Mouse (Mus musculus): ENCODE measurements around the gene Wwc2. TPM values are rescaled to one million over a fixed set of nuclear protein-coding genes. Genes with fewer than 3 reads are reported as not detected.

The Wwc2 gene
- polyA plus RNA-seq, 1 experiment from 2014 or later = 15.7 TPM

DNA sequence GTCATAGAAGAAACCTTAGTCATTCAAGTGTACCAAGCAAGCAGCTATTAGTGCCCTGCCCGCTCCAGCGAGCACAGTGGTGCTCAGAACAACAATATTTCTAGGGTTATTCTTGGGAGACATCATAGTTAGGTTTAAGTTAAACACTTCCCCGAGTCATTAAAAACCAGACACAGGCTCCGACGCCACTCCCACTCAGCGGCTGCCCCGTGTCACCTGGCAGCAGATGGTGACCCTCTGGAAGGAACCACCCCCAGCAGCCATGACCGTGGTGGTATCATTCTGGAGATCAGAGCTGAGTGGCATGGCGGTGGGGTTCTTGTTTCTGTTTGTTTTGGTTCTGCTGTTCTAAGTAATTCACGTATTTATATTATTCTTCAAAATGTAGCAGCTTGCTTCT lies 5.1 kb downstream of the Wwc2 start:
- Histone ChIP-seq H3K4me2 (replicated peaks) (peak overlapping the region; percentile 15; the same call in 1 of the 2 replicates), H3K27ac (peak overlapping the region; percentile 70; the same call in 1 of the 2 replicates), H3K27me3 (no peaks in the 10 kb centered on the region), H3K4me3 (no peak overlapping the region), H3K36me3 (no peaks in the 10 kb centered on the region), H3K9ac (no peak overlapping the region), H3K9me3 (replicated peaks) (no peaks in the 10 kb centered on the region), H3K4me1 (peaks cover 32% of the 10 kb centered on the region)
- WGBS = 40% methylated on average over 10 of the region's 10 CpGs
- no peak; the same call in 1 of the 2 replicates for ATAC-seq (ENCODE audit: low FRiP score)

DNA sequence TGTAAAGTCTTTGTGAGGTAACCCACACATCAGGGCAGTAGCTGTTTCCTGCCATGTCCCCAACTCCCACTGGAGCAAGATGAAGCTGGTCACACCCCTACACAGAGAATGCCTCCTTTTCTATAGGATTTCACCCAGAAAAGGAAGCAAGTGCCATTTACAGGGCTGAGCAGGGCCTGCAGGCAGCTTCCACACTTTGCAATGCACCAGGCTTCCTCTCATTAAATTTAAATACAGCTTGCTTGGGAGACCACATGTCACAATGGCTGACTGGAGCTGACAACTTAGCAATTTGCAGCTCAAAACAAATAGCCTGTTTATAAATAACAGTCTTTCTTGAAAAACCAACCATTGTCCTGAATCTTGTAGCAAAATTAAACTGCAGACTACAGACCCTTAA lies 5.5 kb downstream of the Wwc2 start:
- H3K27me3 ChIP-seq = no peaks in the 10 kb centered on the region
- H3K9me3 ChIP-seq (replicated peaks) = no peaks in the 10 kb centered on the region
- peak; percentile 30; the same call in 1 of the 2 replicates for ATAC-seq (ENCODE audit: low FRiP score)
- H3K4me1 ChIP-seq = peaks cover 32% of the 10 kb centered on the region
- peak overlapping the region; percentile 70 for H3K27ac ChIP-seq
- no peak overlapping the region for H3K4me2 ChIP-seq (replicated peaks)
- no peaks in the 10 kb centered on the region for H3K36me3 ChIP-seq
- H3K4me3 ChIP-seq = no peak overlapping the region
- no peak overlapping the region for H3K9ac ChIP-seq

DNA sequence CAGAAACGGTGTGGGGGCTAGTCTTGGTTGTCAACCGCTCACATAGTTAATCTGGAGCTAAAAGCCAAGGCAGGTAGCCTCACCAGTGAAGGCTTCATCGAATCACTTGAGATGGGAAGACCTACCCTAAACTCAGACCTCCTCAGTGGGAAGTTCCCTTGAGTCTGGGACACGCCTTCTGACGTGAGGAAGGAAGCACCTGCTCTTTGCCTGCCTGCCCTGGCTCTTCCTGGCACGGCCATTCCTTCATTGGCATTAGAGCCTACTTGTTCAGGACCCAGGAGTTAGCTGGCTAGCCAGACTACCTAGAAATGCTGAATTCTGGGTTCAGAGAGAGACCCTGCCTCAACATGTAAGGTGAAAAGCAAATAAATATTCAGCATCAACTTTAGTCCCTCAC lies 9.6 kb downstream of the Wwc2 start:
- Histone ChIP-seq H3K9me3 (replicated peaks) (no peaks in the 10 kb centered on the region), H3K36me3 (no peaks in the 10 kb centered on the region), H3K27ac (no peak overlapping the region), H3K9ac (no peak overlapping the region), H3K4me3 (no peak overlapping the region), H3K27me3 (no peaks in the 10 kb centered on the region), H3K4me1 (peaks cover 9% of the 10 kb centered on the region), H3K4me2 (replicated peaks) (no peak overlapping the region)
- no peak for ATAC-seq (ENCODE audit: low FRiP score)
- 85% methylated on average over 6 of the region's 6 CpGs for WGBS

DNA sequence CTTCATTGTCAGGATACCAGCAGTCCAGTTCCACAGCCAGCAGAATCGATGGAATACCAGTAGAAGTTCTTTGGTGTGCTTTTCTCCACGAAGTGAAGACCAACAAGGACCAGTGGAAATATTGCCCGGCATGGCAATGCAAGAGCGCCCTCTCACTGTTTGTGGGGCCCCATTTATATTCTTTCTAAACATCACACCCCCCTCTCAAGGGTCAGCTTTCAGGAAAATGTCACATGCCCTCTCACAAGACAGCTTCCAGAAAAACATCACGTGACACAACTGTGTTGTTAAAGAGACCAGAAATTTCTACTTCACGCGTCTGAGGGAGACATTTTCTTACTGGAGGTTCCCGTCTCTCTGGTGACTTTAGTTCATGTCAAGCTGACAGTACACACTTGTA lies 10.8 kb downstream of the Wwc2 start:
- no peak overlapping the region for H3K9ac ChIP-seq
- no peak overlapping the region for H3K4me3 ChIP-seq
- 88% methylated on average over 8 of the region's 8 CpGs for WGBS
- no peaks in the 10 kb centered on the region for H3K27me3 ChIP-seq
- no peak for ATAC-seq (ENCODE audit: low FRiP score)
- H3K27ac ChIP-seq = no peak overlapping the region
- no peaks in the 10 kb centered on the region for H3K9me3 ChIP-seq (replicated peaks)
- H3K4me1 ChIP-seq = peaks cover 3% of the 10 kb centered on the region
- no peak overlapping the region for H3K4me2 ChIP-seq (replicated peaks)
- no peaks in the 10 kb centered on the region for H3K36me3 ChIP-seq

DNA sequence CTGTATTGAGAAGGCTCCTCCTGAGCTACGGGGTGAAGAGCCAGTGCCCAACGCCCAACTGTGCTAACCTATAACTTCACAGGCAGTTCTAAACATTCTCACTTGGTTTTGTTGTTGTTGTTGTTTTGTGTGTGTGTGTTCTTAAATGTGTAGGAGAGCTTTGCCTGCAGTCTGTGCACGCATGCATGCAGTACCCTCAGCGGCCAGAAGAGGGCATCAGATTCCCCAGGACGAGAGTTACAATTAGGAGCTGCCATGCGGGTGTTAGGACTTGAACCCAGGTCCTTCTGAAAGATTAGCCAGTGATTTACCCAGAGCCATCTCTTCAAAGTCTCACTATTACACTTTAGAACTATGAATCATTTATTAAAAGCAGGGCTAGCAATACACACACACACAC lies 12.0 kb downstream of the Wwc2 start:
- Histone ChIP-seq H3K27me3 (no peaks in the 10 kb centered on the region), H3K4me3 (no peak overlapping the region), H3K9me3 (replicated peaks) (0 out of 2 replicates have a peak, but pooled peaks cover under 1% of the 10 kb centered on the region), H3K27ac (no peak overlapping the region), H3K36me3 (no peaks in the 10 kb centered on the region), H3K4me1 (peaks cover 12% of the 10 kb centered on the region), H3K9ac (no peak overlapping the region), H3K4me2 (replicated peaks) (no peak overlapping the region)
- no peak for ATAC-seq (ENCODE audit: low FRiP score)
- WGBS = 83% methylated on average over 6 of the region's 6 CpGs

DNA sequence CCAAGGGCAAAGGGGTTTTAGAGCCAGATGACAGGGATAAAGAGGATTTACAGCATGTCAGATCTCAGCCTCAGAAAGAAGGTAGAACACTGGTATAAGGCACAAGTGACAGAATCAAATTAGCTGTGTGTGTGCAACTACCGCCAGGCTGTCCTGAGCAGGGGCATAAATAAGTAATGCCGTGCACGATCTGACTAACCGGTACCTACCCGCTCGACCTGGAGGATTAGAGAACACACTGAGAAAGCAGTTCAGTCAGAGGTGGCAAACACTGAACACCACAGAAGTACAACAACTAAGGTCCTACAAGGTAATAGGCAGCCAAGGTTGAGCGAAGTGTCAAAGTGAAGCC lies 15.8 kb downstream of the Wwc2 start:
- peak overlapping the region; percentile 46; the same call in 1 of the 2 replicates for H3K9ac ChIP-seq
- peak overlapping the region; percentile 60; the same call in 1 of the 2 replicates for H3K27ac ChIP-seq
- peak; percentile 53 for ATAC-seq (ENCODE audit: low FRiP score)
- H3K4me2 ChIP-seq (replicated peaks) = peak overlapping the region; percentile 60
- H3K9me3 ChIP-seq (replicated peaks) = 0 out of 2 replicates have a peak, but pooled peaks cover 2% of the 10 kb centered on the region
- WGBS = 47% methylated on average over 7 of the region's 7 CpGs
- no peaks in the 10 kb centered on the region for H3K36me3 ChIP-seq
- peak overlapping the region; percentile 33 for H3K4me3 ChIP-seq
- no peaks in the 10 kb centered on the region for H3K27me3 ChIP-seq
- H3K4me1 ChIP-seq = peaks cover 12% of the 10 kb centered on the region

DNA sequence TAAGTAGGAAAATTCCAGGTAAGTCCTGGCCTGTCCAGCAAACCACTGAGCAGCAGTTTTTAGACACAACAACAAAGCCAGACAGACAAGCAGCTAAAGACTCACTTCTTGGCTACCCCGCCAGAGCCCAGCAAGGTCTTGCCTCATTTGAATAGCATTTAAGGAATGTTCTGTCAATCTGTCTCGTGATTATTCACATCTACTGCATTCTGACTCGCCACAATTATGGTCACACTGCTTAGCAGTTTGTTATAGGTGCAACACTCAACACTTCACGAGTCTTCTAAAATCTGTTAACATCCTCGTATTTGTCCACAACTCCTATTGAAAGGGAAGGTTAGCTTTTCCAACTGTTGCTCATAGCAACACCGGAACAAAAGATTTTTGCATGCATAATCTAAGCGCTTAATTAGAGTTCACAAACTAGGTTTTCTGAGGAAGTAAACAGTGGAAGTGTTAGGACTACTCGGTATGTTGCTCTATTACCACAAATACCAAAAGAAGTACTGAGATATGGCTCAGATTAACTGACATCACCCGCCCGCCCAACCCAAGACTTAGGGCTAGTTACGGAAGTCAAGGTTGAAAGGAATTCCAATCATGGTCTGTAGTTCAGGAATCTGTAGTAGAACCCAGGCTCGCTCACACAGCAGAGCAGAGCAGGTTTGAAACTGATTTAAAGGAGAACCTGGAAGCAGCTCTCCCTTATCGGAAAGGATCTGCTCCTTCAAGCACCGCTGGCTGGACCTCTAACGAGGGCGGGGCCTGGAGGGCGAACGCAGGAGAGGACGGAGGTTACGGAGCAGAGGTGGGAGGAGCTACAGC lies 16.4 kb downstream of the Wwc2 start:
- H3K9ac ChIP-seq = peak overlapping the region; percentile 46; the same call in 1 of the 2 replicates
- peak; percentile 77 for ATAC-seq (ENCODE audit: low FRiP score)
- no peaks in the 10 kb centered on the region for H3K36me3 ChIP-seq
- no peaks in the 10 kb centered on the region for H3K27me3 ChIP-seq
- peak overlapping the region; percentile 33 for H3K4me3 ChIP-seq
- WGBS = 13% methylated on average over 20 of the region's 20 CpGs
- 0 out of 2 replicates have a peak, but pooled peaks cover 2% of the 10 kb centered on the region for H3K9me3 ChIP-seq (replicated peaks)
- H3K4me2 ChIP-seq (replicated peaks) = peak overlapping the region; percentile 60
- H3K27ac ChIP-seq = peak overlapping the region; percentile 60; the same call in 1 of the 2 replicates
- peaks cover 12% of the 10 kb centered on the region for H3K4me1 ChIP-seq

DNA sequence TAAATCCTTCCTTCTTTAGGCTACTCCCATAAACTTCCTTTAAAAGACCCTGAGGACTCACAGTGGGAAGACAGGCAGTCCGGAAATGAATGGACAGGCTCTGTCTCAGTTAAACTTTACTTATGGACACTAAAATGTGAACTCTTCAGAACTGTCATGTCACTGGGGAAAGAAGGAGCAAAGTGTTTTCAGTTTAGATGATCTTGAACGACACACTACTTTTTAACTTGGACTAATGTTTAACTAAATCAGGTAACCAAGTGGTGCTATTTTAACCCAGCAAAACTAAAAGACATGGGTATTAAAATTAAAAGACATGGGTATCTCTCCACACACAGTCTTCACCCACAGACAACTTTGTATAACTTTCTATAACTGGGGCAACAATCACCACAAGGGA lies 19.6 kb downstream of the Wwc2 start:
- WGBS = 71% methylated on average over 2 of the region's 2 CpGs
- no peak overlapping the region for H3K9ac ChIP-seq
- H3K27ac ChIP-seq = no peak overlapping the region
- H3K4me1 ChIP-seq = peaks cover 25% of the 10 kb centered on the region
- H3K4me3 ChIP-seq = no peak overlapping the region
- no peak overlapping the region for H3K4me2 ChIP-seq (replicated peaks)
- no peak for ATAC-seq (ENCODE audit: low FRiP score)
- H3K27me3 ChIP-seq = no peaks in the 10 kb centered on the region
- no peaks in the 10 kb centered on the region for H3K36me3 ChIP-seq
- H3K9me3 ChIP-seq (replicated peaks) = 0 out of 2 replicates have a peak, but pooled peaks cover 2% of the 10 kb centered on the region

DNA sequence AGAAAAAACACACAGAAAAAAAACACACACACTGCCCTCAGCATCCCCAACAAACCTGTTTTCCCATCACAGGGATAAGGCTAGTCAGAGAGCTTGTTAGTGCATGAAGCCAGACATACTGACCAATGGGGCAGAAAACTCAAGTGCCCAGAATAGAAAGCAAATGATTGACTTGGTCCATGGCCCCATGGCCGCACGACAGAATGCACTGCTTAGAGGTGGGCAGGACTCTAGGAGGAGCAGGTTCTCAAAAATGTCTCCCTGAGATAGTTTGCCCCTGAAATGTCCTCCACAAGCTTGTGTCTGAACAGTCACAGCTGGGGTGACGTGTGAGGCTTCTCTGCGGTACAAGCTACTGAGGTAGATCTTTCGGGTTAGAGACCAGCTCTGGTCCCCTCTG lies 20.1 kb downstream of the Wwc2 start:
- no peak overlapping the region for H3K9ac ChIP-seq
- 70% methylated on average over 5 of the region's 5 CpGs for WGBS
- ATAC-seq (ENCODE audit: low FRiP score) = no peak
- no peak overlapping the region for H3K4me3 ChIP-seq
- no peak overlapping the region for H3K27ac ChIP-seq
- no peaks in the 10 kb centered on the region for H3K27me3 ChIP-seq
- H3K9me3 ChIP-seq (replicated peaks) = 0 out of 2 replicates have a peak, but pooled peaks cover 2% of the 10 kb centered on the region
- peaks cover 25% of the 10 kb centered on the region for H3K4me1 ChIP-seq
- no peak overlapping the region for H3K4me2 ChIP-seq (replicated peaks)
- H3K36me3 ChIP-seq = no peaks in the 10 kb centered on the region

DNA sequence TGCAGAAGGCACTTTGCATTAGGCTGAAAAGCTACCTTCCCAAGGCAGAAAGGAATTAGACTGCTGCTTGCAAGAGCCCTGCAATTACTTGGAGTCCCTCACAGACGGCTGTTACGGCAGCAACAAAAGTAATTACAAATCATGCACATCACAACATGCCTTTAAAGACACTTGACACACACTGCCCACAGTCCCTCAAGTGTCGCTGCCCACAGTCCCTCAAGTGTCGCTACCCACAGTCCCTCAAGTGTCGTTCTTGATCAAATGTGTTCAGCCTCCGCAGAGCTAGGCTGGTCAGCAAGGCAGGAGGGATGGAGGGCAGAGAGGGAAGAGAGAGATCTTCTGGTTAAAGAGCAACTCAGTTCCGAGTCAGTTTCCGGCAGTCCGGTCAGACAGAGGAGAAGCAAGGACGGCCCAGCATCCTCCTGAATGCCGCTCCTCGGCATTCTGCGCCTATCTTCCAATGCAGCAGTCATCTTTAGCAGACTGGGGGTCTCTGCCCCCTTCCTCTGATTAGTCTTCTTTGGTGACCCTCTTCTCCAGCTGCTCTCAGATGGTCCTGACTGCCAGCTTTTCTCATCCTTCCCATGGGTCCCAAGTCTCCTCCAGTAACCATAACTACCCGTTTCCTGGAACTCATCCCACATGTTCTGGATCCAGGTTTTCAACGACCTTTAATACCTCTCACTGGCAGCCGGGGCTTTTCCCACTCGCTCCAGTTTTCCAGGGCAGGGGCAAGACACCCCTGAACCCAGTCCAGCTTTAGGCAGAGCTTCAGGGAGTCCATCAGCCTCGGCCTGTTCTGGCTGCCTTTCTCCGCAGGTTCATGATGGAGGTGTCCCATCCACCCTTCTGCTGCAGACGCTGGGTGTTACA lies 23.4 kb downstream of the Wwc2 start:
- Histone ChIP-seq H3K4me1 (peaks cover 19% of the 10 kb centered on the region), H3K9ac (no peak overlapping the region), H3K4me2 (replicated peaks) (no peak overlapping the region), H3K36me3 (no peaks in the 10 kb centered on the region), H3K4me3 (no peak overlapping the region), H3K9me3 (replicated peaks) (no peaks in the 10 kb centered on the region), H3K27ac (no peak overlapping the region), H3K27me3 (no peaks in the 10 kb centered on the region)
- 71% methylated on average over 20 of the region's 20 CpGs for WGBS
- ATAC-seq (ENCODE audit: low FRiP score) = no peak

DNA sequence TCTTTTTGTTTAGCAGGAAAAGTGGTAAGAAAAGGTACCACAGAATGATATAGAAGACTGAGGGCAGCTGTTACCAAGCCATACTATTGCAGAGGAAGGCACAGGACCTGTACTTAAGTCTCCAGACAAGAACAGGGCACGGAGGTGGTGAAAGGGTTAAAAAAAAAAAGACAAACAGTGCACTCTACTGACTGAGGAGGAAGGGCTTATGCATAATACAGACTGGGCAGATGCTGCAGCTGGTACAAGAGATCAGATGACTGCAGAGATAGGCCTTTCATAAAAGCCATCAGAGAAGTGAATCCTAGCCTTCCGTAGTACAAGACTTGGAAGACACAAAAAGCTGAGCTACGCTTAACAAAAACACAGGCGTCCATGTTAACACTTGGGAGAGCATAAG lies 28.2 kb downstream of the Wwc2 start:
- Histone ChIP-seq H3K4me3 (no peak overlapping the region), H3K27me3 (no peaks in the 10 kb centered on the region), H3K9me3 (replicated peaks) (no peaks in the 10 kb centered on the region), H3K4me2 (replicated peaks) (no peak overlapping the region), H3K36me3 (no peaks in the 10 kb centered on the region), H3K27ac (no peak overlapping the region), H3K9ac (no peak overlapping the region), H3K4me1 (peaks cover 18% of the 10 kb centered on the region)
- ATAC-seq (ENCODE audit: low FRiP score) = no peak
- WGBS = 66% methylated on average over 4 of the region's 4 CpGs

DNA sequence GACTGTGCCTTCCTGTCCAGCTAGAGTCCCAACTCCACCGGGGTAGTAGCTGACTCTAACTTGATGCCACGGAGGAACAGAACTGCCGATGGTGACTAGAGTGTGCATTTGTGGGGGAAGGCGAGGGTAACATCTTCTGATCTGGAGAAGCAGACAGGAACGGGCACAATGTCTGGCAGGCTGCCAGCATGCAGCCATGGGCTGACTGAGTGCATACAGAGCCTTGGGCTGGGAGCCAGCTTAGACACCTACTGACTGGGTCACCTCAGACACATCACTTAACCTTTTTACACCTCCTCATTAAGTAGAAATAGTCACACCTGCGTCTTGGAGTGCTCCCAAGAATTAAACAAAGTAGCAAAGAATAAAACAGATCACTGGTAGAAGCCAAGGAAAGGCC lies 28.7 kb downstream of the Wwc2 start:
- no peaks in the 10 kb centered on the region for H3K9me3 ChIP-seq (replicated peaks)
- H3K27ac ChIP-seq = no peak overlapping the region
- no peak overlapping the region for H3K9ac ChIP-seq
- no peaks in the 10 kb centered on the region for H3K27me3 ChIP-seq
- peak; percentile 64 for ATAC-seq (ENCODE audit: low FRiP score)
- no peak overlapping the region for H3K4me3 ChIP-seq
- WGBS = 72% methylated on average over 6 of the region's 6 CpGs
- peaks cover 13% of the 10 kb centered on the region for H3K4me1 ChIP-seq
- H3K4me2 ChIP-seq (replicated peaks) = no peak overlapping the region
- no peaks in the 10 kb centered on the region for H3K36me3 ChIP-seq

Measured in hindbrain, embryonic 12.5 days (tissue).